Mouse (Mus musculus): Measurements from ENCODE around the gene Tmem212. TPM values are rescaled to one million over a fixed set of nuclear protein-coding genes. Genes with fewer than 3 reads are reported as not detected.

Tmem212 gene
- total RNA-seq, 2 experiments from 2014 or later, result not detected

DNA sequence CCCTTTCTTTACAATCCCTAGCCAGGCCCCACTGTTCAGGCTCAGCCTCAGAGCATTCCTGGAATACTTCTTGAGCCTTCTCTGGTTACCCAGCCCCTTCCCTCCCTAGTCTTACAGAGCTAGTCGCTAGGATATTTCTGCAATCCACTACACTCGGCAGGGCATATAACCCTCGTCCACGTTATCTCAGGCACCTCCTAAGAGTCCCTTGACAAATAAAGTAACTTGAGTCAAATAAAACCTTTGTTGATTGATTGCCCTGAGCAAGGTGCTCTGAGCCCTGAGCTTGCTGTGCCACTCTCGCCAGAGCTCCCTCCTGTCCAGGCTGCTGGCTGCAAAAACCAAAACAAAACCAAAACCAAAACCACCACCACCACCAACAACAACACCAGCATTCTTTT is 37.0 kb downstream of the Tmem212 start:
- peak overlapping the region; percentile 61 for H3K27ac ChIP-seq
- DNase-seq, result no peak
- intact Hi-C loops (cut with DNase I), result no loop called here
- peak overlapping the region; percentile 62 for H3K4me3 ChIP-seq
- no peak for TF ChIP-seq CTCF (IDR thresholded peaks at IDR 0.05)

GRCm38 (mm10) chr3:27858441-27859115 is 37.6 kb downstream of the Tmem212 start:
- no peak for TF ChIP-seq CTCF (IDR thresholded peaks at IDR 0.05)
- DNase-seq, result no peak
- peak overlapping the region; percentile 62; the same call in 1 of the 2 replicates for H3K4me3 ChIP-seq
- intact Hi-C loops (cut with DNase I), result no loop called here
- peak overlapping the region; percentile 61 for H3K27ac ChIP-seq

GRCm38 (mm10) chr3:27856288-27856687 is 39.9 kb downstream of the Tmem212 start:
- TF ChIP-seq CTCF (IDR thresholded peaks at IDR 0.05), result no peak
- intact Hi-C loops (cut with DNase I), result no loop called here
- Histone ChIP-seq H3K27ac (no peak overlapping the region), H3K4me3 (no peak overlapping the region)
- DNase-seq, result no peak

DNA sequence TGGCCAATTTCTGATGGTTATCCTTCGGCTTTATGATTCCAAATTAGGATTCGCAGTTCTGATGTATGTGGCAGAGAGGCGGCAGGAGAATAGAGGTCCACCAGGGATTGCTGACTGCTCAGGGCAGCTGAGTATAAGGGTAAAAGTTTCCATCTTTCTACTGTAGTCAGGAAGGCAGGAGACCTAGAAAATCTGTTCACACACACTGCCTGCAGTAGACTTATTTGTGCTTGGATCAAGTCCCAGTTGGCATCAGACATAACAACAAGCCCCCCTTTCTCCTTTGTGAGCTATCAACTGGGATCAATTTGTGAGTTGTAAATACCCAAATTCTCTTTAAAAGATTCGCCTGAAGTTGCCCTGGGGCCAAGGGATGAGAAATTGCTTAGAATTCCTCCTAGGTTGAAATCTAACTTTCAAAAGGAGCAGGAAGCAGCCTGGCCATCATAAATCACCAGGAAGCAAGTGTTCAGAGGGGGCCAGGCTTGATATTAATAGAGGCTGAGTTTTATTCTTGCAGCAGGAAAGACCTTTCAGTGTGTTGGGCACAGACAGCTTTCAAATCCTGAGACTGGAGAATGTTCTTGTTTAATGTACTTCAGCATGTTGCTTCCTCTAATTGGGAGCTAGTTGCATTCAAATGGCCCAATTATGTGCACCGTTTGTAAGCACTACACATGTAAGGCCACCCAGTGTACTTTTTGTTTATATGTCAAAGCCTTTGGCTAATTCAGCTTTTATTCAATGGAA is 41.6 kb downstream of the Tmem212 start:
- no peak for TF ChIP-seq CTCF (IDR thresholded peaks at IDR 0.05)
- H3K27ac ChIP-seq, result no peak overlapping the region
- intact Hi-C loops (cut with DNase I), result no loop called here
- H3K4me3 ChIP-seq, result no peak overlapping the region
- DNase-seq, result no peak

DNA sequence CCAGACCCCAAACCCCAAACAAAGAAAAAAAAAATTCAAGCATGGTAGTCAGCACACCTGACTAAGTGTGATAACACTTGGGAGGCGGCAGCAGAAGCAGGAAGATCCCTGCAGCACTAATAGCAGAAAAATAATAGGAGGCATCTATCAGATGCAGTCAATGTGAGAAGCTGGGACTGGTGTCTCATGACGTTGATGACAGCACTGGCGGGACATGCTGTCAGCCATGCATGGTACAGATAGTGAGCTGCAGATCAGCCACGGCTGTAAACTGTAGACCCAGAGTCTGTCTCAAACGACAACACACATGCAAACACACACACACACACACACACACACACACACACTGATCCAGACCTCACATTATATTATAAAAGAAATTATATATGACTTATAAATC is 52.9 kb downstream of the Tmem212 start:
- no peak for DNase-seq
- H3K27ac ChIP-seq, result no peak overlapping the region
- intact Hi-C loops (cut with DNase I), result no loop called here
- TF ChIP-seq CTCF (IDR thresholded peaks at IDR 0.05), result no peak
- H3K4me3 ChIP-seq, result no peak overlapping the region

DNA sequence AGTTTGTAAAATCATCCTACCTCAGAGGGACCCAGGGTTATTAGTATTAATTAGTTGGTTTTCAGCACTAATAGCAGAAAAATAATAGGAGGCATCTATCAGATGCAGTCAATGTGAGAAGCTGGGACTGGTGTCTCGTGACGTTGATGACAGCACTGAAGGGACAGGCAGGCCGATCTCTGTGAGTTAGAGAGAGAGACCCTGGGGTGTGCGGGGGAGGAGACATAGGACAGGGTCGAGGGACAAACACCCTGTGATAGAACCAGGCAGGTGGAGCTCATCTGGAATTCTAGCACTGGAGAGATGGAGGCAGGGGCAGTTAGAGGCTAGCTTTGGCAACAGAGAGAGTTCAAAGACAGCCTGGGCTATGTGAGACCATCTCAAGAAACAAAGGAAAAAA is 53.3 kb downstream of the Tmem212 start:
- H3K4me3 ChIP-seq, result no peak overlapping the region
- intact Hi-C loops (cut with DNase I), result no loop called here
- no peak overlapping the region for H3K27ac ChIP-seq
- no peak for TF ChIP-seq CTCF (IDR thresholded peaks at IDR 0.05)
- DNase-seq, result no peak

DNA sequence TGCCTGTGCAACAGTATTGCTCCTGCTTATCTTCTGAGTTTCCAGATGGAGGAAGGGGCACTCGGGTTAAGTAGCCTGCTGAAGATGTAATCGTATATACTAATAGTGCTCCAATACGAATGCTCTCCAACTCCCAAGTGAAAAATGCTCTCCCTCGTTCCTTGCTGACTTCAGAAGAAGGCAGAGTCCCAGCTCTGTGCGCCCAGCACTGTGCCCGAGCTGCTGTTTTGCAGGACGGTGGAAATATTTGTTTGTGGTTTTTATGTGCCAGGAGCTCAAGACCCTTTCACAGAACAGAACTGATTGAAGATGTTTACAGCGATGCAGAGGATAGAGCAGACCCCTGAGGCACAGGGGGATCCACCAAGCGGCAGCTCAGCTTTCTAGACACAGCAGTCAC is 55.9 kb downstream of the Tmem212 start:
- H3K4me3 ChIP-seq, result no peak overlapping the region
- intact Hi-C loops (cut with DNase I), result no loop called here

GRCm38 (mm10) chr3:27839795-27840194 is 56.4 kb downstream of the Tmem212 start:
- H3K27ac ChIP-seq, result no peak overlapping the region
- no peak for TF ChIP-seq CTCF (IDR thresholded peaks at IDR 0.05)
- intact Hi-C loops (cut with DNase I), result no loop called here
- DNase-seq, result no peak
- H3K4me3 ChIP-seq, result no peak overlapping the region

More for the DNA sequence above, 55.9 kb downstream of the Tmem212 start:
- no peak for DNase-seq
- no peak overlapping the region for H3K27ac ChIP-seq
- no peak for TF ChIP-seq CTCF (IDR thresholded peaks at IDR 0.05)

DNA sequence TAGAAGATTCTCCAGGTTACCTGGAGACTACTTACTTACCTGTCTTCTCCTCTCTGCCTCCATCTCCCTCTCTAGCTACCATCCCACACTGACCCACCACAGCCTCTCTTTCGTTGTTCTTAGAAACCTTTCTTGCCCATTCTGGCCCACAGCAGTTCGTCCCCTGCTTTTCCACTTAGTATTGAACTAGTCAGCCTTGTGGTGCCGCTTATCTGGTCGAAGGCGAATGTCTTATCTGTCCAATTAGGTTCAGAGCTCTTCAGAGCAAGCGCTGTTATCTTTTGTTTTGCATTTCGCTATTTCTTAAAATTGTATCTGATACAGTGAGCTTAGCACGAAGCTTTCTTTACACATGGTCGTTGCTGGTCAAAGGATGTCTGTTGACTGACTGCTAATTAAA is 56.9 kb downstream of the Tmem212 start:
- Histone ChIP-seq H3K4me3 (no peak overlapping the region), H3K27ac (no peak overlapping the region)
- DNase-seq, result no peak
- intact Hi-C loops (cut with DNase I), result no loop called here
- TF ChIP-seq CTCF (IDR thresholded peaks at IDR 0.05), result no peak

GRCm38 (mm10) chr3:27836297-27836696 is 59.9 kb downstream of the Tmem212 start:
- Histone ChIP-seq H3K27ac (no peak overlapping the region), H3K4me3 (no peak overlapping the region)
- TF ChIP-seq CTCF (IDR thresholded peaks at IDR 0.05), result no peak
- no peak for DNase-seq
- intact Hi-C loops (cut with DNase I), result no loop called here

- TF ChIP-seq CTCF (IDR thresholded peaks at IDR 0.05), result no peak
- intact Hi-C loops (cut with DNase I), result no loop called here
- Histone ChIP-seq H3K4me3 (no peak overlapping the region), H3K27ac (no peak overlapping the region)
- DNase-seq, result no peak
These were observed 60.4 kb downstream of the Tmem212 start for GRCm38 (mm10) chr3:27835786-27836185.

- intact Hi-C loops (cut with DNase I), result no loop called here
- no peak for TF ChIP-seq CTCF (IDR thresholded peaks at IDR 0.05)
- H3K27ac ChIP-seq, result no peak overlapping the region
- no peak overlapping the region for H3K4me3 ChIP-seq
- DNase-seq, result no peak
These were observed 67.4 kb downstream of the Tmem212 start for GRCm38 (mm10) chr3:27828755-27829154.

- intact Hi-C loops (cut with DNase I), result no loop called here
- no peak overlapping the region for H3K27ac ChIP-seq
- no peak for TF ChIP-seq CTCF (IDR thresholded peaks at IDR 0.05)
- no peak for DNase-seq
- H3K4me3 ChIP-seq, result no peak overlapping the region
These were observed 68.9 kb downstream of the Tmem212 start for GRCm38 (mm10) chr3:27827236-27827635.

DNA sequence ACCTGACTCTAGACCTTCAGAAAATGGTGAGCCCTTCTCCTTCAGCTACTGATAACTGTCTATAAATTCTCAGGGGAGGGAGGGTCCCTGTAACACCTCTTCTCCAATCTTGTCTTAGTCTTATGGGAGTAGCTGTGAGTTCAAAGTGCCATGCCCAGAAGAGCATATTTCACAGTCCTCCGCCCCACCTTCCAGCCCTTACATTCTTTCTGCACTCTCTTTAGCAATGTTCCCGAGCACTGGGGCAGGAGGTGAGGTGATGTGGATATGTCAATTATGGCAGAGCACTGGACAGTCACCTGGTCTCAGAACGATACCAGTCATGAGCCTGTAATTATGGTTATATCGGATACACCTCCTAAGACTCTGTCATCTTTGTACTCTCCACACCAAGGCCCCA is 70.2 kb downstream of the Tmem212 start:
- H3K27ac ChIP-seq, result no peak overlapping the region
- intact Hi-C loops (cut with DNase I), result no loop called here
- DNase-seq, result no peak

More for the DNA sequence above, 70.2 kb downstream of the Tmem212 start:
- no peak for TF ChIP-seq CTCF (IDR thresholded peaks at IDR 0.05)
- no peak overlapping the region for H3K4me3 ChIP-seq

Other genes with a start within 250 kb of the Tmem212 start
- 10 to 100 TPM; 13.8 to 24.9 TPM for gene Fndc3b, start 185.1 kb downstream of the Tmem212 start, total RNA-seq (2021)
- gene Pld1, start 42.3 kb upstream of the Tmem212 start, total RNA-seq (2021), result 1 to 10 TPM; 4.6 to 6.1 TPM